Mouse (Mus musculus) ovary, postnatal 10 days (tissue): ENCODE measurements around the gene Xpo6.

Source experiments
- DNase-seq: peaks from one replicate; pipeline ENCODE4 v3.0.0; 2022; ENCODE audit warnings: low spot score

The Xpo6 gene

DNA sequence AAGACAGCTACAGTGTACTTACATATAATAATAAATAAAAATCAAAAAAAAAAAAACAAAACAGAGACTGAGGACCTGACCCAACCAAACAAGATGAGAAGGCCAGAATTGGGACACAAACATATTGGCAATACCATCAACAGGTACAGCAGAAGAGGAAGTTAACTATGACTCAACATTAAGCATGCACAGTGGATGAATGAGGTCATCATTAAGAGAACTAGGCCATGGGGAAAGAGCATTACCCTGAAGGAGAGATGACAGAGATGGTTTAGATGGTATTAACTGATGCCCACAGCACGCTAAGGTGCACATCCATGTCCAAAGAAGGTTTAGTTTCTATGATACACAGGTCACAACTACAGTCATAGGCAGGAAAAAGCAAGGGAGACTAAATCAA lies 6.1 kb downstream of the Xpo6 start:
- DNase-seq: no peak

- no peak for DNase-seq
These were observed 8.8 kb downstream of the Xpo6 start for GRCm38 (mm10) chr7:126191471-126191870.

- no peak for DNase-seq
These were observed 10.8 kb downstream of the Xpo6 start for GRCm38 (mm10) chr7:126189517-126189916.

DNA sequence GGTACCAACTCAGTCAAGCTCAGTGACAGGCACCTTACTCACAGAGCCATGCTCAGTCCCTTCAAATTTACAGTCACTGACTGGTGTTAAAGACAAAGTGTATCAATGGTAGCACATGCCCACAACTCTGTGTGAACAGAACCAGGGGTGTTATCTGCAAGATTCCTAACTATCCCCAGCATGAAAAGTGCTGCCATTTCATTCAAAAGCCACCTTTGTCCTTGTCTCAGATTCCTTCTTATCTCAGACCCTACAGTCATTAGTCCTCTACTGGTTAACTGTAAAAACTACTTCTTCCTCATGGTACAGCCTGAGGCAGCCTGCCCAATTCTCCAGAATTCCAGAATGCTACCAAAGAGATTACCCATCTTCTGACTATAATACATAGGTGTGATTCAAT lies 14.3 kb downstream of the Xpo6 start:
- DNase-seq: no peak

DNA sequence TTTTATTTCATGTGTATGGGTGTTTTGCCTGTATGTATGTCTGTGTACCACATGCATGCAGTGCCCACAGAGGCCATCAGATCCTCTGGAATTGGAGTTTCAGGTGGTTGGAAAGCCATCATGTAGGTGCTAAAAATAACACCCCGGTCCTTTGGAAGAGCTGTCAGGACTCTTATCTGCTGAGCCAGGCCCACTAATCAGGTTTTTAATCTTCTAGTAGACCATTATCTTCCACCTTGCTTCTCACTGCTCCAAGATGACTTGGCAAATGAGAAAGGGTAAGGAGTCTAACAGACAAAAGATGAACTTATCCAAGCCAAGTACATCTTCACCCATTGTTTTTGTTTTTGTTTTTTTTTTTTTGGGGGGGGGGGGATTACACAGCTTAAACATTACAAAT lies 16.7 kb downstream of the Xpo6 start:
- DNase-seq: no peak

DNA sequence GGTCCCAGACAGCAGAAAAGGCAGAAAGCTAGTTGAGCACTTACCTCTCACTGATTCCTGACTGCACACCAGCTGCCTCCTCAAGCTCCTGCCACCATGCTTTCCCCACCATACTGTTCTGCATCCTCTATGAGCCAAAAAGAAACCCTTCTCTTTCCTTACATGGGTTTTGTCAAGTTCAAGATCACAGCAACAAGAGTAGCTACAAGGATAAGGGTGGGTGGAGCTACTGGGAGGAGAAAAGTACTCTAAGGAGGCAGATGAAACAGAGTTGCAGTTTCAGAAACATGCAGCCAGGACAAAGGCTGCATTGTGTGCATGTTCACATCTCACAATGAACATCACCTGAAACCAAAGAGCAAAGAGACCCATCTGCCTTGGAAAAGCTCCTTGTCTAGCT lies 18.8 kb downstream of the Xpo6 start:
- no peak for DNase-seq

- DNase-seq: no peak
These were observed 19.3 kb downstream of the Xpo6 start for GRCm38 (mm10) chr7:126180956-126181355.

DNA sequence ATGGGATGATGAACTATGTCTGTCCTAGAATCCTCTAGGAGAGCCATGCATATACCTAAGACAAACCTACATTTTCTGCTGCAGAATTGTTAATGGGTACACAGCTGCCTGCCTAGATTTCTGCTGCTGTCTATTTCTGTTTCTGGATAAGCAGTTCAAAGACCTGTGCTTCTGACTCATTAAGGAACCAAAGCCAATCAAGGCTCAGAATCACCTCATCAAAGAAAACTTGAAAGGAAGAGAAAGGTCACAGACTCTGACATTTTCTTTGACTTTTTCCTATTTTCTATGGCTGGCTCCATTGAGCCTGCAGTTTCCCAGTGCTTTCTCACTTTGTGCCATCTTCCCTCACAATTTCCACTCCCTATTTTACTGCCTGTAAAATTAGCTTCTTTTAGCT lies 21.5 kb downstream of the Xpo6 start:
- DNase-seq: no peak

DNA sequence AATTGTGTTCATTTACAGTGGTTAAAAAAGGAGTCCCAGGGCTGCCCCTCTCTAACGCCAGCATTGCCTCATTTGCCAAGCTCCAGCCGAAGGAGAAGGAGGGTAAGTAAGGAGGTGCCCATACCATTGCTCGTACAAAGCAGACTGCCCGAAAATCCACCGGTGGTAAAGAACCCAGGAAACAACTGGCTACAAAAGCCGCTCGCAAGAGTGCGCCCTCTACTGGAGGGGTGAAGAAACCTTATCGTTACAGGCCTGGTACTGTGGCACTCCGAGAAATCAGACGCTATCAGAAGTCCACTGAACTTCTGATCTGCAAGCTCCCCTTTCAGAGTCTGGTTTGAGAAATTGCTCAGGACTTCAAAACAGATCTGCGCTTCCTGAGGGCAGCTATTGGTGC lies 24.3 kb downstream of the Xpo6 start:
- DNase-seq: no peak

- no peak for DNase-seq
These were observed 24.8 kb downstream of the Xpo6 start for GRCm38 (mm10) chr7:126175456-126175855.

GRCm38 (mm10) chr7:126174863-126175262 lies 25.4 kb downstream of the Xpo6 start:
- DNase-seq: no peak

DNA sequence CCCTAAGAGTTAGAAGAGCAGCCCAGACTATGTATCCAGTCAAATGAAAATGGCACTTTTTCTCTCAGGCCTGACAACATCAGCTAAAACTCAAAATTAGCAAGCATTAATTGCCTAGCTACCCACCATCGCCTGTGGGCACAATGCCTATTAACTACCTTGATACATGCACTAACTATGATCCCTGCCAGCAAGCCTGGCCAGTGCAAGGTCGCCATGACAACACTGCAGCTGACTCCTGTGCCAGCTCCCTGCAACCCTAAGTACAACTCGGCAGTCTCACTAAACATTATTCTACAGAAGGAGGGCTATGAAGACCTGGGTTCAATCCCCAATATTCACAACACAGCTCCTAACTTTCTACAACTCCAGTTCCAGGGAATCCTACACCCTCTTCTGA lies 28.3 kb downstream of the Xpo6 start:
- no peak for DNase-seq

DNA sequence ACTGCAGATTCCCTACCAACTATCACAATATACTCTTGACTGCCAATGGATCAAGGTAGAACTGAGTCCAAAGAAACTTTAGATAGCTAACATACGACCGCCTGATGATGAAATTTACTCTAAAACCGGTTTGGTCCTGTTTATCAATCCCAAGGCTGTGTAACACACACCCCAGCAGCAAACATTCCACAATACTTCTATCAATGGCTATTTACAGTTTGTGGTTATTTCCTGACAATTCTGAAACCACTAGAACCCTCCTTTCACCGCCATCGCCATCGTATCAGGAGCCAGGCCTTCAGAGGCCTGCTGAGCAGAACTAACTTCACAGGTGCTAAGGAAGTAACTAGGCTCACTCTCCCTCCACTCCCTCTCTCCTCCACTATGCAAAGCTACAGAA lies 31.7 kb downstream of the Xpo6 start:
- DNase-seq: no peak

GRCm38 (mm10) chr7:126167426-126167825 lies 32.9 kb downstream of the Xpo6 start:
- no peak for DNase-seq

GRCm38 (mm10) chr7:126166571-126166970 lies 33.7 kb downstream of the Xpo6 start:
- DNase-seq: no peak

DNA sequence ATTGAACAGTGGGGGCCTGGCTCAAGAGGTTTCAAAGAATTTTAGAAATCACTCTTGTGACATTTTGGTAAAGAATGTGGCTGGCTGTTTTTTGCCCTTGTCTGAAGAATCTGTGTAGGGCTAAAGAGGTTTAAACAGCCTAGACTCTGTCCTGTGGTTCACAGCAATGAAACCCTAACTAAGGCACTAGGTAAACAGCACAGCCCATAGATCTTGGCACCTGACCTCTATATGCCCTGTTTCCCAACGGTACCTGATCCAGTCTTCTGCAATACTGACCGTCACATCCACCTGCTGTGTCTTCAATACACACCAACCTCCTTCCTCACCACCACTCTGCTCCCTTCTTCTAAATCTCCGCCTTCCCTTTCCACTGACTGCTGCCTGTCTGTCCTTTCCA lies 42.1 kb downstream of the Xpo6 start:
- no peak for DNase-seq

DNA sequence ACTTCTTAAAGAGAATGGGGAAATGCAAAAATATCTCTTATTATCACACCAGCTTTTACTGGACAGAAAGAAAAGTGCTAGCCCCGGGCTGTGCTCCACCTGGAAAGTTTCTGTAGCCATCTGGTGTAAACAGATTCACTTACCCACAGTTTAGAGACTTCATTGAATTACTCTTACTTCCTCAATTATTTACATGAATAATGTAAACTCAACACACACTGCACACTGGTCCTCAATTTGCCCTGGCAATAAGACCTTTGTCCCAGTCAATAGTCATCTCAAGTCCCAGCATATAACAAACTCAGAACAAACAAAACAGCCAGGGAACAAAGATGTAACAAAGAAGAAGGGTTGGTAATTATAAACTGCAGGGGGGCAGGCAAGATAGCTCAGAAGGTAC lies 44.6 kb downstream of the Xpo6 start:
- no peak for DNase-seq

- DNase-seq: no peak
These were observed 45.6 kb downstream of the Xpo6 start for GRCm38 (mm10) chr7:126154731-126155130.

GRCm38 (mm10) chr7:126152324-126152723 lies 48.0 kb downstream of the Xpo6 start:
- DNase-seq: no peak

DNA sequence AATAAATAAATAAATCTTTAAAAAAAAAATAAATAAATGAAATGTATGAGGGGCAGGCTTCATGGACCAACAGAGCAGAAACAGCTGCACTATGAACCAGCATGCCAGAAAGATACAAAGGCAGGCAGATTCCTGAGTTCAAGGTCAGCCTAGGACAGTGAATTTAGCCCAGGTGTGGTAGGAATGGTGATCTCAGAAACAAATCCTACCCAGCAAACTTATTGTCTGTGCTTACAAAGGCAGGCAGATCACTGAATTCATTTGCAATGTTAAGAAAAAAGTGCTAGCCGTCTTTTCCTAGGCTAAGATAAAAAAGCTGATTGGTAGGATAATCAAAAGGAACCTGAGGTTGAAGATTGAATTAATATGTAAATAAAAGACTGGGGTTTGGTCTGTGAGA lies 54.1 kb downstream of the Xpo6 start:
- DNase-seq: no peak

- DNase-seq: no peak
These were observed 55.9 kb downstream of the Xpo6 start for GRCm38 (mm10) chr7:126144364-126144763.

DNA sequence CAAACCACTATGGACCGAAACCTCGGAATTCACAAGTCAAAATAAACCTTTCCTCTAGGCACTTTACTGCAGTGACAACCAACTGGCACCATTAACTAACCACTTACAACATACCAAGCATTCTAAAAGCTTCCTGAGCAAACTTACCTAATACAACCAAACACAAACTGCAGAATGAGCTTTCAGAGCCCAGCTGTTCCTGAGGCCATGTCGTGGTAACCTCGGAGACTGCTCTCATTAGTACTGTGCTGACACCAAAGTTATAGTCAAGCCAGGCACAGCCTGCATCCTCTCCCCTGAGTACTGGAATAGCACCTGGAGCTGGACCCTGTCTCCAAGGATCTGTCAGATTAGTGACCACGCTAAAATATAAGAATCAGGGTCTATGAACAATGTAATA lies 62.5 kb downstream of the Xpo6 start:
- DNase-seq: no peak

- DNase-seq: no peak
These were observed 64.9 kb downstream of the Xpo6 start for GRCm38 (mm10) chr7:126135391-126135790.

GRCm38 (mm10) chr7:126134634-126135321 lies 65.5 kb downstream of the Xpo6 start:
- no peak for DNase-seq

- DNase-seq: no peak
These were observed 72.6 kb downstream of the Xpo6 start for GRCm38 (mm10) chr7:126127673-126128072.
